Mouse (Mus musculus): ENCODE data around the gene Arih2.

Gene Arih2

GRCm38 (mm10) chr9:108578545-108579343, 70.4 kb downstream of the Arih2 start, which contains the start of gene Wdr6:
Gene Wdr6, minus strand, starts transcription at chr9:108578739.
- DNase-seq, result peak; percentile 90

GRCm38 (mm10) chr9:108577934-108578544, 71.1 kb downstream of the Arih2 start:
- peak; percentile 61 for DNase-seq

- DNase-seq, result no peak
Observed at GRCm38 (mm10) chr9:108577025-108577424, 72.2 kb downstream of the Arih2 start.

DNA sequence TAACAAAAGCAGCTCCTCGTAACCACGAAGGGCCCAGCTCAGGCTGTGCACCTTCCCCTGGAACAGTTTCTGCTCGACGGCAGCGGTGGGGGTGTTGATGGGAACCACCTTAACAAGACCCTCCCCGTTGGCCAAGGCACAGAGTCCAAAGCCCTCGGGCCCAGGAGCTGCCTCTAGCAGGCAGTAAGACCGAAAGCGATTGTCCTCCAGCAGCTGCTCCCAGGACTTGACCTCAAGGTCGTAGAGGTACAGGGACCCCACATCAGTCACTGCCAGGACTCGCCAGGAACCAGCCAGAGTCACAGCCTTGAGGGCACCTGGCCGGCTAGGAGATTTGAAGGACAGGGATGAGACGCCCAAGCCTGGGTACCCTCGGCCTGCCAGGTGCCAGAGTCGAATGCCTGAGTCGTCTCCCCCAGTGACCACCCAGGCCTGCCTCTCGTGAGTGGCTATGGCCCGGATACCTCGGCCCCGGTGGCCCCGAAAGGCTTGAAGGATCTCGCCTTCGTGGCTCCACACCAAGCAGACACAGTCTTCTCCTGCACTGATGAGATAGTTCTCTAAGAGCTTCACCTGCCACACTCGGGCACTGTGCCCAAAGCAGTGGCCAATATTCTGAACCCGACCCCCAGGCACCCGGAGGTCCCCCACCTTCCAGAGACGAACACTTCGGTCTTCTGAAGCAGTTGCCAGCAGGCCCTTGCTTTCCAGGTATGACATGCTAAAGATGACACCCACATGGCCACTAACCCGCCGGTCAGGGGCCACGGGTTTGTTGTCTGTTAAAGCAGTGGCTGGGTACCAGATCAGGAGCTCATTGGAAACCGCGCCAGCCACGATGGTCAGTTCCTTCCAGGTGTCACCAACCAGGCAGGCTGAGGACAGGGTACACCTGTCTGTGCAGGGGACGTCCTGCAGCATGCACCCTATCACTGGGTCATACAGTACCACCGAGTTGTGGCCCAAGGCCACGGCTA, 73.6 kb downstream of the Arih2 start:
- DNase-seq, result no peak

DNA sequence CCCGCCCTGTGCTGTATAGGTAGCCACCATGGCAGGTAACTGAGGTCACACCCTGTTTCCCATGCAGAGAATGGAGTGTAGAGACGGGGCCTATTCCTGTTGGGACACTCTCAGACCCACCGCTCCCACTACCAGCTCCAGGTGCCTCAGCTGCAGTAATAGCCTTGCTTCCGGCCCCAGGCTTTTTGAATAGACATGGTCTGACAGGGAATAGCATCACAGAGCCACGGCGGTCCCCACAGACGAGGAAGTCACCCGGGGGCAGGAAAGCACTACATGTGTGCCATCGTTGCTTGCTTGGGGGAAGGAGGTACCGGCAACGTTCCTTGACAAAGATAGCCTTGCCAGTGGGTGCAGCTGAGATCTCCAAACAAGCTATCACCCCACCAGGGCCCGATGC, 74.3 kb downstream of the Arih2 start:
- DNase-seq, result no peak

DNA sequence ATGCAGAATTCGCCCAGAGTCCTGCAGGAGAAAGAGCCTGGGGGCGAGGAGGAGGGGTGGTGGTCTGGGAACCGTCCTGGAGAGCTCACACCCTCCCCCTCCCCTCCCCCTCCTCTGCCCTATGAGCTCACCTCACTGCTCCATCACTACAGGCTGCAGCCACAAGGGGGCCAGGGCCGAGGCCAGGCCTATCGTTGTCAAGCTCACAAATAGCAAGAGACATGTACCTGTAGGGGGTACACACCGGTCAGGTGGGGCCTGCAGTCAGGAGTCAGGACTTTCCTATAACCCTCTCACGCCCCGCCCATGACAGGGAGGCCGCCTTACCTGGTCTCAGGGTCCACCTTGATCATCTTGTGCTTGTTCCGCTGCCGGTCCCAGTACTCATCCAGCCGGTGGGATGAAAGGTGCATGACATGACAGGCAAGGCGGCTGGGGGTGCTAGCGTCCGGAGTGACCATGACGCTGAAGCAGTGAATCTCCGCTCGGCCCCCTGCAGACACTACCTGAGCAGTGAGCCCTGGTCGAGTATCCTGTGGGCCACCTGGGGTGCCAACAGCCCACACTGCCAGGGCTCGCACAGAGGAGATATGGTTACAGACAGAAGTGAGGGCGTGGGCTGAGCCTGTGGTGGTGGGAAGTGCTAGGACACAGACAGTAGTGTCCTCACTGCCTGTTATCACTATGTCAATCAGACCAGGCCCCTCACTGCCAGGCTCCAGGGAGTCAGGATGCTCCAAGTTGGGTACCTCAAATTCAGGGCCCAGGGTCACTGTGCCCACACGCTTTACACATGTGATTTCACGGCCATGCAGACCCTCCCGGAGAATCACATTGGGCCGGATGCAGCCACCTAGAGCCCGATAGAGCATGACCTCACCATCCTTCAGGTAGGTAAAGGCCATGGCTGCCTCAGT, 75.2 kb downstream of the Arih2 start:
- DNase-seq, result peak; percentile 53

DNA sequence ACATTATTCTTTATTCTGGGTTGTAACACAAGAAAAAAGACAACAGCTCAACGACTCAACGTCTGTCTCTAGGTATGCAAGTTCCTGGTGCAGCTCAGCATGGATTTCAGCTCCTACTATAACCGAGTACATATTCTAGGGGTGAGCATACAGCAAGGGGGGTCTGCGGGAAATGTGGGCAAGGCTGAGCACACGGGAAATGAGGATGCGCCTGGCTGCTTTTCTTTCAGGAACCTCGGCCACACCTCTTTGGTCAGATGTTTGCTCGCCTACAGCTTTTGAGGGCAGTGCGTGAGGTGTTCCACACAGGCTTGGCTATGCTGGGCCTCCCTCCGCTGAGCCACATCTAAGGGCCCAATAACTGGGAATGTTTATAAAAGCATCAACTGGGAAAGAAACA, 76.9 kb downstream of the Arih2 start:
- DNase-seq, result no peak

GRCm38 (mm10) chr9:108571401-108571973, 77.7 kb downstream of the Arih2 start:
- no peak for DNase-seq

GRCm38 (mm10) chr9:108570207-108570896, 78.8 kb downstream of the Arih2 start:
- DNase-seq, result peak; percentile 89

DNA sequence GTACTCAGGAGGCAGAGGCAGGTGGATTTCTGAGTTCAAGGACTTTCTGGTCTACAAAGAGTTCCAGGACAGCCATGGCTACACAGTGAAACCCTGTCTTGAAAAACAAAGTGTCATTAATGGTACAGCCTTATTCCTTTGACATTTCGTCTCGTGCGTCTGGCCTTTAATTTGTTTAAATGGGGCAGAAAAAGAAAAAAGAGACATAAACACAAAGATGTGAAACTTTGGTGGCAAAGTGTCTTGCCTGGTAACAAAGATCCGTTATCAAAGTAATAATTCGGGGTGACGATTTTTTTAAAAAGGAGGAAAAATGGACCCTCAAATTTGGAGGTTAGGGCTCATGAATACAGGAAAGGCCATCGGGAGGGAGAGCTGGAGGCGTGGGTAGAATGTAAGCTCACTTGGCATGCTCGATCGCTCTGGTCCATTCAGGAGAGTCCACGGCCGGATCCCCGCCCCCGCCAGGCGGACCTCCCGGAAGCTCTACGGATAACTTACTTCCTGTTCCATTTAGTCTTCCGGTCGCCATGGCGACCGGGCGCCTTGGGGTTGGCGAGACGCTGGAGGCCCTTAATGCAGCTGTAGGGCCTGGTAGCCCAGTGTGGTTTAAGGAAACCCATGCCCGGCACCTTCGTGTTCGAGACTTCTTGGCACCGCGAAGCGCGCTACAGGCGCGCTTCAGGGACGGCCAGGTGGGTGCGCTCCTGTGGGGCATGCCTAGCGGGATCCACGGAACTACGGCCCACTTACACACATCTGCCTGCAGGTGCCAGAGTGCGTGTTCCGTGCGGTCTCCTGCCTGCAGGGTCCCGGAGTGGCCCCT, 79.6 kb downstream of the Arih2 start, which contains the start of gene Dalrd3:
Dalrd3 (plus strand) TSS at position 506 of the 826 bp plus-strand sequence.
- peak; percentile 88 for DNase-seq

DNA sequence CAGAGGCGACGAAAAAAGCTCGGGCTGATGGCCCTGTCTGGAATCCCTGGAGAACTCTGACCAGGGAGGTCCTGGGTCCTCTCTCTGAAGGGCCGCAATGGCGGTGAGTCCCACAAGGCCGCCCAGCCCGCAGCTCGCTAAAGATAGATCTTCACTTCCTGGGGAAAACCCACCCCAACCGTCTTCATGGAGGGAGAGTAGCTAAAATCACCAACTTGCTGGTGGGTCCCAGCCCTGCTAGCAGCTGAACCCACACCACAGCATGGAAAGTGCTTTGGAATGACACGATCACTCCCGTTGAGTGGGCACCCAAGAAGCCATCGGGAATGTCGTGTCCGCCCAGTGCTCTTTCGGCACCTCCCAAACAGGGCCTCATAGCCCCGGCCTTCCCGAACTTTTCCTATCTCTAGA, 80.7 kb downstream of the Arih2 start:
- no peak for DNase-seq

GRCm38 (mm10) chr9:108567931-108568419, 81.2 kb downstream of the Arih2 start:
- DNase-seq, result peak; percentile 20

DNA sequence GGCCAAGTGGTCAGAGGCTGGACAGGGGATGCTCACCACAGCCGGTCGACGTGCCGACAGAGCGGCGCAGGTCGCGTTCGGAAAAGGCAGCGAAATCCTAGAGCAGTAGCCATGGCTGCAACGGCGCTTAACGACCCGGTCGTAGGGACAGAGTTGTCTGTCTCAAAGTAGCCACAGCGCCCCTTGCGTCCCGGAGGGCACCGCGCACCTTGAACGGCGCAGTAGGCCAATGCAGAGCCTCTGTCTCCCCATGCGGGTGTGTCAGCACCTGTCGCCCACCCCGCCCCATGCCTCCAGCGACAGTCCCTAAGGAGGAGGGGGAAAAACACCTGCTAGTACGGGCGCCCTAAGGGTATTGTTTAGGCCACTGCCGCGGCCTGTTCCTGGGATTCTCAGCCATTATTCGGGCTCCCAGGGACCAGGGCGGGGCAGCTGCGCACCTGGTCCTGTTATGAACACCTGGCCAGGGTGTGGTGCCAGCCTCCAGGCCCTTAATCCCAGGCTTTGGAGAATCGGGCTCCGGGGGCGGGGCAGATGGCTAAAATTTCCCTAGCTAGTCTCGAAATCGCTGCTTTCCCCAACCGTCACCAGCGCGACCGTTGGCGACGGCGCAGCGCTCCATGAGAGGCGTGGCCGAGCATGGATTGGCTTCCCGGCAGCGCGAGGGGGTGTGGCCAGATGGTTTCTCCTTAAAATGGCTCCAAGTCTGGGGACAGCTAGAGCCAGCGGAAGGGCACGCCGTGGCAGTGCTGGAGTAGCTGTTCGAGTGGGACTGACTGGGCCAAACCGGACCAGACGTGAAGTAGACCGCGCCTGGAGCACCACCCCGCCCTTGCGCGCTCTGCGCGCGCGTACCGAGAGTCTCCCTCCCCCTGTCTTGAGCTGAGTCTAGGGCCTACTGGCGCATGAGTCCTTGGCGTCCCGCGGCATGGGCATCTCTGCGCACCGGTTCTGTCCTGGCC, 82.1 kb downstream of the Arih2 start, which contains the start of gene Ndufaf3:
Ndufaf3 (minus strand) TSS at position 620 of the 962 bp plus-strand sequence.
- peak; percentile 97 for DNase-seq

DNA sequence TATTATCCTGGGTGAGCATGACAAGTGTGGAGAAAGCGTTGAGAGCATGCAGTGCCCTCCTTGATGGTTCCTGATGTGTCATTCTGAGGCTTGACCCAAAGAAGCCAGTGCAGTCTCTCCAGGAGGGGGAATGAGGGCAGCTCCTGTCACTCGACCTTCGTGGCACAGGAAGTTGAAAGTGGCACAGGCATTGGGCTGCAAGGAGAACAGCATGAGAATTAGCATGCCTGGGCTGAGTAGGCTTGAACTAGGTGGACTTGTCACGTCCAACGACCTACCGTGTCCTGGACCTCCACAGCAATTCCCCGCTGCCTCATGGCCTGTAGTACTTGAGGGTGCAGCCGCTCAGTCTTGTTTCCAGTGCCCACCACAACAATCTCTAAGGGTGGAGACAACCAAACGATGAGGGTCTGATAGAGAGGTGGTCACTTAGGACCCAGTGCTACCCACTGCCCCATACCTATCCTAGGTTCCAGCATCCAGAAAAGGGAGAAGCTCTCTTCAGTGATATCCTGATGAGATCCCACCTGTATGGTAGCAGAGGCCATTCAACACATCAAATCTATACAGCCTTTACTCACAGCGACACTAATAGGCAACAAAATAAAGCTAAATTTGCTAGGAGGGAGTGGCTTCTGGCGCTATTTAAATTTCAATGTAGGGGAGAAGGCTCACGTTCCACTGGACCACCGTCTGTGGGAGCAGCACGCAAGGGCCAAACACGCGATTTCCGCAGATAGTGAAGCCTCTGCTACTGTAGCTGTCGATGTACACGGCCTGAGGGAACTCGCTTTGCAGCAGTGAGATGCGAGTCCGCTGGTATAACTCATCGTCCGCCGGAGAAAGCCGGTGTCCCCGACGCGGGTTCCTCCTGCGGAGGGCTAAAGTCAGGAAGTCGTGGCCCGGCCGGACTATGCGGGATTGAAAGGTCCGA, 83.0 kb downstream of the Arih2 start:
- no peak for DNase-seq

- DNase-seq, result no peak
Observed at GRCm38 (mm10) chr9:108564131-108564530, 85.1 kb downstream of the Arih2 start.

DNA sequence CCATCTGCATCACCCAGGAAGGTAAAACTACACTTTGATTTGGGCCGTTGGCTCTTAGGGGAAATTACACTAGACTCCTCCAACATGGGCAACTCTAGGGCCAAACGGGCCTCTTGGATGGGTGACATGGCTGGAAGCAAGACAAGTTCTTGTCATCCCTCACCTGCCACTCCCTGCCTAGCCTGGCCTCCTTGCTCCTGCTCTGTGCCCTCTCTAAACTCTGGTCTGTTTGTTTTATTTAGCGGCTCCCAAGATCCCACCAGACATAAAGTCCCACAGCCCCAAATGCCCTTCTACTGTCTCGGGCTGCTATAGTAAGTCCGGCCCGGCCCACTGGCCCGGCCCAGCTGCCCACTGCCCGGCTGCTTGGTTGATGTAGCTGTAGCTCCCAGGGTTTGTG, 85.5 kb downstream of the Arih2 start:
- DNase-seq, result no peak

DNA sequence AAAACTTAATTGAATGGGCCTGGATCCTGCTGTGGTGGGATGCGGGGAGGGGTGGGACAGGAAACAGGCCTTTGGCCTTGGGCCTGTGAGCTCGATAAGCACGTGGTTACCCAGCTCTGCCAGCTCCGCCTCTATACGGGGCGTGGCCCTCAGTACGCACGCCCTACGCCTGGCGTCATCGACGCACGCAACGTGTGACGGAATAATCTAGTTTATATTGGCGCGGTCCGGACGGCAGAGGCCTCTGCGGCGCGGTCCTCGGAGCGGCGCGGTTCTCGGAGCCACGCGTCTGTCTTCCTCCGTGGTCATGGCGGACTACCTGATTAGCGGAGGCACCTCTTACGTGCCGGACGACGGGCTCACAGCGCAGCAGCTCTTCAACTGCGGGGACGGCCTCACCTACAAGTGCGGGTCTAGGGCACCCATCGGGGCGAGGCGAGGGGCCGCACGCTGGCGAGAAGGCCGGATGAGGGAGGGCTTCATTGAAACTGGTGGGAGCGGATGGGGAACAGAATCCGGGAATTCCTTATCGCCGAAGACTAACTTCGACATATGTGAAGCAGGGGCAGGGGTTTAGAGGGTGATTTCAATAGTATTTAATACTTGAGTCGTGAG, 88.9 kb downstream of the Arih2 start, which contains the start of gene Impdh2:
Impdh2 (plus strand) TSS at position 60 of the 615 bp plus-strand sequence.
- DNase-seq, result peak; percentile 96

Measured in lung, postnatal 14 days (tissue).